Mouse (Mus musculus): ENCODE measurements around the gene Gskip.

The Gskip gene

GRCm38 (mm10) chr12:105722657-105723056, 38.0 kb downstream of the Gskip start:
- DNase-seq (ENCODE audit: low spot score in 2 of 2): no peak

DNA sequence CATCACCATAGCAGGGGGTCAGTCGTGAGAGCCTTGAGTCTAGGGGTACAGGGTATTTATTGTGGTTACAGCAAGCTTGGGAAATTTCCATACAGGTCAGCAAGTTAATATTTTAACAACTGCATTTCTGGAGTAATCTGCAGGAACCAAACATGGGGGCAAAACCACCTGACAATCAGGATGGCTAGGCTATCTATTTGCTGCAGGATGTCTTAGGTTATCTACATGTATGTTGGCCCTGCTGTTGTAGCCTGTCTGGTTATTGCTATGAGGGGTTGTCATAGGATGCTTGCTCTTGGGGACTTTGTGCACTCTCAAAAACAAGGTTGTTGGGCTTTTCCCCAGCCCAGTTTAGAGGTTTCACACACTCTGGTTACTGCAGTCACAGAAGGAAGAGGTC, 40.0 kb downstream of the Gskip start:
- no peak for DNase-seq (ENCODE audit: low spot score in 2 of 2)

- DNase-seq (ENCODE audit: low spot score in 2 of 2): no peak
These were observed 41.1 kb downstream of the Gskip start for GRCm38 (mm10) chr12:105725736-105726135.

- DNase-seq (ENCODE audit: low spot score in 2 of 2): no peak
These were observed 42.6 kb downstream of the Gskip start for GRCm38 (mm10) chr12:105727268-105727667.

DNA sequence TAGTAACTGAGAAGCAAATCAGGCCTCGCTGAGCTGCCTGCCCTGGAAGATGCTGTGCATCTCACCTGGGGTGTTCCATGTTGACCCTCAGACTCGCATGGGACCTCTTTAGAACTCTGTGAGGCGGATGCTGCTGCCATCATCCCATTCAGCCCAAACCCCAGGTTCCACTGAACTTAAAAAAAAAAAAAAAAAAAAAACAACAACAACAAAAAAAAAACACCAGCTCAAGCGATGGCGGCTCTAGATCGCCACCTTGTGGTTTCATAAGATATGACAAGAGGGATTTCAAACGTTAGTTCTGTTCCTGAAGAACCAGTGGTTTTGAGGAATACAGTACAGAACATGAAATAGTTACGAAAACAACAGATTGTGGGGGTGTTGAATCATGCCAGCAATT, 43.3 kb downstream of the Gskip start:
- DNase-seq (ENCODE audit: low spot score in 2 of 2): no peak

GRCm38 (mm10) chr12:105730851-105731460, 46.3 kb downstream of the Gskip start:
- DNase-seq (ENCODE audit: low spot score in 2 of 2): no peak

DNA sequence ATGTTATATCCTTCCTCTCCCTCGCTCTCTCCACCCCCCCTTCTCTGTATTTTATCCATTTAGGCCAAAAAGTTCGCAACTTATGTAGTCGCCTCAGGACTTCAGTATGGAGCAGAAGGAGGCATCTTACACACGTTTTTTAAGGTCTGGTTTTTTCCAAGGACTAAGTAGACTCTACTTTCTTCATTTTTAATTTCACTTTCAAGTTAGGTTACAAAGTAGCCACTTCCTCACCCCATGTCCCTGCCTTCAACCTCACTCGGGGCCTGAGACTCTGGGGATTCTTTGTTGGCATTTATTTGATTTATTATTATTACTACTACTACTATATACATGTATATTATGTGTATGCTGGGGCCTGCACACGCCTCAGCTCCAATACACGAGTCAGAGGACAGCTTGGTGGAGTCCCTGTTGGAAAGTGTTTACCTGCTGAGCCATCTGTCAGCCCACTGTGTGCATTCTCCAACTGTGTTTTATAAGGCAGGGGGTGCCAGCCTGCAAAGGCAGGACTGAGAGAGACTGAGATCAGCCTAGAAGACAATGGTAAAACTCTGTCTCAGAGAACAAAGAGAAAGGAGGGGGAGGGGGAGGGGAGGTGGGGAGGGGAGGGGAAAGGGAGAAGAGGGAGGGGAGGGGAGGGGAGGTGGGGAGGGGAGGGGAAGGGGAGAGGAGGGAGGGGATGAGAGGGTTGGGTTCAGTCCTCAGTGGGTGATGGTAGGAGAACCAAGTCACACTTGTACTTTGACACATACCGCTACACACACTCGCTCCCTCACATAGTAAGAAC, 48.9 kb downstream of the Gskip start:
- no peak for DNase-seq (ENCODE audit: low spot score in 2 of 2)

DNA sequence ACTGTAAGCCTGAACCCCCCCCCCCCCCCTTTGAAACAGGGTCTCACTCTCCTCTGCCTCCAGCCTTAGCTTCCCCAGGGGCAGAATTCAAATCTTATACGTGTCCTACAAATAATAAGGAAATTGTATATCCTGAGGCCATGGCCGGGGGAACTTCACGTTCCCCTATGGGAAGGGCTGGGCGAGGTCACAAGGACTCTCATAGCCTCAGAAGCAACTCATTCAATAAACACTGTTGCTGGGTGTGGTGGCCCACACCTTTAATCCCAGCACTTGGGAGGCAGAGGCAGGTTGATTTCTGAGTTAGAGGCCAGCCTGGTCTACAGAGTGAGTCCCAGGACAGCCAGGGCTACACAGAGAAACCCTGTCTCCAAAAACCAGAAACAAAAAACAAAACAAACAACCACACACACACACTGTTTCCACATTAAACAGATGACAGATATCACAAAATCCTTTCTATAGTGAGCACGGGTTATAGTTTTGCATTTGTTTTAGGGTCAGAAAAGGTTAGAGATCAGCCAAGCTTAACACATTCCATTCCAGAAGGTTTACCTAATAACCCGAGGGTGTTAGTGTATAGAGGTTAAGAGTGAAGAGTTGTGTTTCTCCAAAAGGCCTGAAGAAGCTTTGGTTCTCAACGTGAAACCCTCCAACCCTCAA, 50.7 kb downstream of the Gskip start:
- DNase-seq (ENCODE audit: low spot score in 2 of 2): no peak

GRCm38 (mm10) chr12:105735889-105736251, 51.2 kb downstream of the Gskip start:
- DNase-seq (ENCODE audit: low spot score in 2 of 2): no peak

DNA sequence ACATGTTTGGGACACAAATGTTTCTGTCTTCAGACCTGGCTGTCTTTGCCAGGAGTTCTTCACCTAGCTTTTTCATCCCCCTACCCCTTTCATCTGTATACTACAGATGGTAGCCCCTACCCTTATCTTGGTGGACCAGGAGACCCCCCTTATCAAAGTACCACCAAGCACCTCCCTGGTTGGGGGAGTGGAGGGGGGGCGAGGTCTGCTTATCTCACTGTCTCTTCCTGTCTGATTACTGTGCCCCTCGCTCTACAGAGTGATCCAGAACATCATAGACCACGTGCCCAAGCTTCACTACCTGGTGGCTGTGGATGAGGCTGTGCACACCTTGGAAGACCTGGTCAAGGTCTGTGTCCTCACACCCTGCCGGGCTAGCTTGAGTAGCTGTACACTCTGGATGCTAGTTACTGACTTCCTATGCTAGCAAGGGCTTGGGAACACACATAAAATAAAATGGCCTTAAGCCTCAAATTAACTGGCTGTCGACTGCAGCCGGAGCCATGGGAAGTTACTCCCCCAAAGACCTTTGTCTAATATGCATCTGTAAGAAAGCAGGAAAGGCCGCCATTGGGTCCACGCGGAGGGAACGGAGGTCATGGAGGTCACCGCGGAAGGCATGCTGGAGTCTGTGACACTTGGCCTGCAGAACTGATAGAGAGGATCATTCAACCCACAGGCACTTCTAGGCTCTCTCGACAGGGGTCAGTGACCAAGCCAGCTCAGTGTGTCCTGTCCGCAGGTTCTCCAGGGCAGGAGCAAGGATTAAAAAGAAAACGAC, 53.9 kb downstream of the Gskip start:
- DNase-seq (ENCODE audit: low spot score in 2 of 2): no peak

GRCm38 (mm10) chr12:105739656-105740055, 55.0 kb downstream of the Gskip start:
- no peak for DNase-seq (ENCODE audit: low spot score in 2 of 2)

DNA sequence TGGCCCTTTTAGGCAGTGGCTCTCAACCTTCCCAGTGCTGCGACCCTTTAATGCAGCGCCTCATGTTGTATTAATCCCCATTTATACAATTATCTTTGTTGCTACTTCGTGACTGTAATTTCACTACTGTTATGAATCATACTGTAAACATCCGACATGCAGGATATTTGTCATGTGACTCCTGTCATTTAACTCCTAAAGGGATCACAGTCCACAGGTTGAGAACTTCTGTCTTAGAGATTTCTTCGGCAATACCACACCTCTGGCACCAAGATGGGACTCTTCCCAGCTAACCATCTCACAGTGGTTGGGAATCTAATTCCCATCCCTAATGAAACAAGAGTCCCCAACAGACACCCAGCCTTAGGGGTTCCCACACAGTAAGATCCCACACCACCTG, 63.5 kb downstream of the Gskip start:
- DNase-seq (ENCODE audit: low spot score in 2 of 2): no peak
